Mouse (Mus musculus): Measurements from ENCODE around the gene 0610012G03Rik.

GRCm38 (mm10) chr16:31938856-31939255 lies 9.4 kb downstream of the 0610012G03Rik start:
- TF ChIP-seq CTCF (IDR thresholded peaks at IDR 0.05; ENCODE audit: insufficient read depth, low read length): no peak
- no peak for TF ChIP-seq POLR2A (IDR thresholded peaks at IDR 0.05; ENCODE audit: borderline replicate concordance, extremely low read depth, low read depth, low read length)
